Mouse (Mus musculus): Measurements from ENCODE around the gene Abcc12. TPM values are rescaled to one million over a fixed set of nuclear protein-coding genes. Genes with fewer than 3 reads are reported as not detected.

Gene Abcc12
- total and polyA plus RNA-seq, 3 experiments: not detected

DNA sequence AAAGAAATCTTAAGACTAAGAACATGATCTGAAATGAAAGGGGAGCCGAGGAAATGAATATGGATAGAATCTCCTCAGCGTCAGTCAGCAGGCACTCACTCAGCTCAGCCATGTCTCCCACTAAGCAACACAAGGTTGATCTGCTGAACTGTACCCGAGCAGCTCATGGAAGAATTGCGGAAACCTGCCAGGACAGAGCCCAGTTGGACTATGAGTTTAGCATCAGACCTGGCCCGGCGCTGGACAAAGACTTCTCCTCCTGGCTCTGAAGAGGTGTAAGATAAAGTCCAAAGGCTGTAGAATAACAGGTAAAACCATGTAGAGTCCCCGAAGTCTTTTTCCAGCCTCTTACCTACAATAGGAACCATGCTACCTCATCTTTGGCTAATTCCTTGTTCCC is 17.2 kb upstream of the Abcc12 start:
- H3K79me2 ChIP-seq (ENCODE audit: control insufficient read depth, insufficient read depth, low read length, poor library complexity): no peaks in the 10 kb centered on the region
- DNase-seq (ENCODE audit: low read depth, low spot score): no peak
- no peaks in the 10 kb centered on the region for H3K9me3 ChIP-seq (replicated peaks; ENCODE audit: insufficient read depth, low read length)
- no peak for TF ChIP-seq TAL1 (IDR thresholded peaks at IDR 0.05; ENCODE audit: low read length)
- no peak overlapping the region for H3K9ac ChIP-seq (ENCODE audit: control insufficient read depth, low read depth, low read length, poor library complexity, severe bottlenecking)
- H3K36me3 ChIP-seq (ENCODE audit: control insufficient read depth in 1 of 2, insufficient read depth in 2 of 2, low read length in 2 of 2): no peaks in the 10 kb centered on the region
- no peak overlapping the region for H3K27ac ChIP-seq (ENCODE audit: control insufficient read depth, low read depth, low read length)
- peaks cover 3 to 6% of the 10 kb centered on the region in 2 experiments for H3K27me3 ChIP-seq (ENCODE audit: control insufficient read depth in 1 of 2, insufficient read depth in 2 of 2, low read length in 2 of 2)
- H3K4me3 ChIP-seq (ENCODE audit: control insufficient read depth in 1 of 2, insufficient read depth in 1 of 2, low read depth in 2 of 2, low read length in 2 of 2): no peak overlapping the region
- H3K4me1 ChIP-seq (ENCODE audit: control insufficient read depth in 1 of 2, insufficient read depth in 2 of 2, low read length in 2 of 2): peaks cover 0 to 6% of the 10 kb centered on the region in 2 experiments; a peak in 3 of 4 replicates

DNA sequence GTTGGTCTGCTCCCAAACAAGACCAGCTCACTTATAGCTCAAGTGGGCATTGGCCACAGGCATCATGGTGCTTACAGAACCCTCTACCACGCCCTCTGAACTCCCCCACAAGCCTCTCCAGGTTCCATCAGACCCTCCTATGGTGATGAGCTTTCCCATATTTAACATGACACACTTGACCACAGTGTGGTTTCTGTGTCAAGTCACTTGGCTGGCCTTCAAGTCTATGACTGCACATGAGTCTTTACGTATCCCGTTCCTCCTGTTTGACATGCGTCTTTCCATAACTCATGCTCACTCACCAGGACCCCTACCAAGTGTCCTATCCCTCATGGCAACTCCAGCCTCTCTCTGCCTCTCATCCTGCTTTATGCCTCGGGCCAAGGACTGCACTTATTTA is 15.2 kb upstream of the Abcc12 start:
- peaks cover 3 to 6% of the 10 kb centered on the region in 2 experiments for H3K27me3 ChIP-seq (ENCODE audit: control insufficient read depth in 1 of 2, insufficient read depth in 2 of 2, low read length in 2 of 2)
- no peak for DNase-seq (ENCODE audit: low read depth, low spot score)

DNA sequence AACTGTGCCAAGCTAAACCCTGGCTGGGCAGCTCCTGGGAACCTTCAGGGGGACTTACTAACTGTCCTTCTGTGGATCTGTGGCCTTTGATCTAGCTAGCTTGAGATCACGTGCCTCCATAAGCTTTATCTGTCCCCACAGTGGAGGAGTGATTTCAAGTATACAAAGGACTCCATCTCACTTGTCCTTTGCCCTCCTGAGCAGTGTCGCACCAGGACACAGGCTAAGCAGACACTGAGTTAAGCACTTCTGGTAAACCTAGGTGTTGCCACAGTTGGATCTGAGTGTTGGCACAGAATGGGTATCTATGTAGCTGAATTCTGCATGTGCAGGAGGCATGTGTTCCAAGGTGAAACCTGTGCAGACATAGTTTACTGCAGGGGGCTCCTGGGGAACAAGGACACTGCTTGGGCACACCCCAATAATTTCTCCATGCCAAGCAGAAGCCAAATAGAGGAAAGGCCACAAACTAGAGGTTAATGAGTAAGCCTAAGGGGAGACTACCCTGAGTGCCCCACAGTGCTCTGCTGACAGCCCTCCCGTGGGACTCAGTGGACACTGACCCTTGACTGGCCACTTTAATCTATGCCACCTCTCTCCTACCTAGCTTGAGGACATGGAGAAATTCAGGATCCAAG is 13.8 kb upstream of the Abcc12 start:
- H3K79me2 ChIP-seq (ENCODE audit: control insufficient read depth, insufficient read depth, low read length, poor library complexity): no peaks in the 10 kb centered on the region
- H3K4me3 ChIP-seq (ENCODE audit: control insufficient read depth in 1 of 2, insufficient read depth in 1 of 2, low read depth in 2 of 2, low read length in 2 of 2): no peak overlapping the region
- TF ChIP-seq USF1 (IDR thresholded peaks at IDR 0.05; ENCODE audit: low read depth, low read length) (peak; percentile 44; the same call in 1 of the 2 replicates), E2F4 (IDR thresholded peaks at IDR 0.05; ENCODE audit: borderline replicate concordance, low read depth, low read length) (no peak), EP300 (IDR thresholded peaks at IDR 0.05; ENCODE audit: low read depth in 1 of 2, low read length in 2 of 2) (no peak), RCOR1 (IDR thresholded peaks at IDR 0.05; ENCODE audit: low read depth, low read length) (no peak)
- H3K36me3 ChIP-seq (ENCODE audit: control insufficient read depth in 1 of 2, insufficient read depth in 2 of 2, low read length in 2 of 2): no peaks in the 10 kb centered on the region
- no peak overlapping the region for H3K27ac ChIP-seq (ENCODE audit: control insufficient read depth, low read depth, low read length)
- no peaks in the 10 kb centered on the region for H3K9me3 ChIP-seq (replicated peaks; ENCODE audit: insufficient read depth, low read length)
- no peak for DNase-seq (ENCODE audit: low read depth, low spot score)
- peaks cover 0 to 6% of the 10 kb centered on the region in 2 experiments; a peak in 3 of 4 replicates for H3K4me1 ChIP-seq (ENCODE audit: control insufficient read depth in 1 of 2, insufficient read depth in 2 of 2, low read length in 2 of 2)
- peaks cover 2 to 3% of the 10 kb centered on the region in 2 experiments; a peak in 3 of 4 replicates for H3K27me3 ChIP-seq (ENCODE audit: control insufficient read depth in 1 of 2, insufficient read depth in 2 of 2, low read length in 2 of 2)
- no peak overlapping the region for H3K9ac ChIP-seq (ENCODE audit: control insufficient read depth, low read depth, low read length, poor library complexity, severe bottlenecking)

More for the DNA sequence above, 15.2 kb upstream of the Abcc12 start:
- Histone ChIP-seq H3K27ac (ENCODE audit: control insufficient read depth, low read depth, low read length) (no peak overlapping the region), H3K9me3 (replicated peaks; ENCODE audit: insufficient read depth, low read length) (no peaks in the 10 kb centered on the region), H3K4me3 (ENCODE audit: control insufficient read depth in 1 of 2, insufficient read depth in 1 of 2, low read depth in 2 of 2, low read length in 2 of 2) (no peak overlapping the region), H3K9ac (ENCODE audit: control insufficient read depth, low read depth, low read length, poor library complexity, severe bottlenecking) (no peak overlapping the region), H3K79me2 (ENCODE audit: control insufficient read depth, insufficient read depth, low read length, poor library complexity) (no peaks in the 10 kb centered on the region), H3K36me3 (ENCODE audit: control insufficient read depth in 1 of 2, insufficient read depth in 2 of 2, low read length in 2 of 2) (no peaks in the 10 kb centered on the region), H3K4me1 (ENCODE audit: control insufficient read depth in 1 of 2, insufficient read depth in 2 of 2, low read length in 2 of 2) (peaks cover 0 to 6% of the 10 kb centered on the region in 2 experiments; a peak in 3 of 4 replicates)
- TF ChIP-seq ETS1 (IDR thresholded peaks at IDR 0.05; ENCODE audit: low read depth, low read length) (no peak), E2F4 (IDR thresholded peaks at IDR 0.05; ENCODE audit: borderline replicate concordance, low read depth, low read length) (no peak), NRF1 (IDR thresholded peaks at IDR 0.05; ENCODE audit: insufficient read depth, low read depth, low read length, poor library complexity, severe bottlenecking) (no peak), JUND (IDR thresholded peaks at IDR 0.05; ENCODE audit: low read depth, low read length) (no peak), SMC3 (IDR thresholded peaks at IDR 0.05; ENCODE audit: low read depth, low read length) (no peak), MAFK (IDR thresholded peaks at IDR 0.05; ENCODE audit: borderline replicate concordance, low read depth, low read length) (no peak), UBTF (IDR thresholded peaks at IDR 0.05; ENCODE audit: borderline replicate concordance, insufficient read depth, low read depth, low read length) (no peak), POLR2AphosphoS2 (IDR thresholded peaks at IDR 0.05; ENCODE audit: low read length) (no peak), ZNF384 (IDR thresholded peaks at IDR 0.05; ENCODE audit: low read depth, low read length) (no peak), HCFC1 (IDR thresholded peaks at IDR 0.05; ENCODE audit: low read depth, low read length) (no peak), MYC (IDR thresholded peaks at IDR 0.05; ENCODE audit: low read depth, low read length) (no peak), MYB (IDR thresholded peaks at IDR 0.05; ENCODE audit: low read depth, low read length) (no peak), MAX (IDR thresholded peaks at IDR 0.05; ENCODE audit: low read length) (no peak), MXI1 (IDR thresholded peaks at IDR 0.05; ENCODE audit: low read depth, low read length) (no peak), ZC3H11A (IDR thresholded peaks at IDR 0.05; ENCODE audit: low read depth, low read length) (no peak), BHLHE40 (IDR thresholded peaks at IDR 0.05; ENCODE audit: borderline replicate concordance, low read depth, low read length) (no peak), USF1 (IDR thresholded peaks at IDR 0.05; ENCODE audit: low read depth, low read length) (no peak), POLR2A (IDR thresholded peaks at IDR 0.05; ENCODE audit: control insufficient read depth in 1 of 2, insufficient read depth in 1 of 2, low read depth in 1 of 2, low read length in 2 of 2, poor library complexity in 1 of 2) (no peak), POLR2AphosphoS5 (IDR thresholded peaks at IDR 0.05; ENCODE audit: borderline replicate concordance, low read depth, low read length) (no peak), ZKSCAN1 (IDR thresholded peaks at IDR 0.05; ENCODE audit: low read depth, low read length) (no peak)

Data from MEL (cell line).